Mouse (Mus musculus): ENCODE results near the gene Ankrd44. TPM values are rescaled to one million over a fixed set of nuclear protein-coding genes. Genes with fewer than 3 reads are reported as not detected.

Gene Ankrd44
- total RNA-seq, 2 experiments from 2014 or later = 5.1 to 6.2 TPM

DNA sequence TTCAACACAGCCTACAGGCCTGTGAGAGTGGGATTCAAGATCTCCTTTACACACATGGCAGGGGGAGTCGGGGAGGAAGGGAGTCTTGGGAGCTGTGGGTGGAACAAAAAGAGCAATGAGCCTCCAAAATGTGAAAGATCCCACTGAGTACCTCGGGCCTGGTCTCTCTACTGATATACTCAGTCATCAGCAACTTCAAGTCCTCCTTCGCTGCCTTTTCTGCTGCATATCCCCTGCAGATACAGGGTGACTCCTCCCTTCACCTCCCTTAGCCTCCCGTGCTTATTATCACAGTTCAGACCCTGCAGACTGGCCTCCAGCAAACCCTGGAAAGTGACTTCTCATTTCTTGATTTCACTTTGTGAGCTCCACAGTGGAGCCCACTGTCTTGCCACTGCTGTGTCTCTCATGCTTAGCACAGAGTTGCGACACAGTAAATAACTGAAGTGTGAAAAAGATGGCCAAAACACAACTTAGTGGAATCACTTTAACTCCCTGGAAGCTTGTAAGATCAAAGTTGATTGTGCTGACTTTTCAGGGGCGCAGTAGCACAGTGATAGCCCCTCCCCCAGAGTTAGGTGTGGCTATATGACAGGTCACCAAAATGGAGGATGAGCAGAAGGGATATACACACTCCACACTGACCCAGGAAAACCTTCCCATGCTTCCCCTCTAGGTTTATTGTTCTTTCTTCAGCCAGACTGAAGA lies 100.3 kb downstream of the Ankrd44 start:
- no peak for DNase-seq
- intact Hi-C loops (cut with DNase I) = no loop called here

- DNase-seq = no peak
- intact Hi-C loops (cut with DNase I) = no loop called here
These were observed 101.9 kb downstream of the Ankrd44 start for GRCm38 (mm10) chr1:54824106-54824808.

DNA sequence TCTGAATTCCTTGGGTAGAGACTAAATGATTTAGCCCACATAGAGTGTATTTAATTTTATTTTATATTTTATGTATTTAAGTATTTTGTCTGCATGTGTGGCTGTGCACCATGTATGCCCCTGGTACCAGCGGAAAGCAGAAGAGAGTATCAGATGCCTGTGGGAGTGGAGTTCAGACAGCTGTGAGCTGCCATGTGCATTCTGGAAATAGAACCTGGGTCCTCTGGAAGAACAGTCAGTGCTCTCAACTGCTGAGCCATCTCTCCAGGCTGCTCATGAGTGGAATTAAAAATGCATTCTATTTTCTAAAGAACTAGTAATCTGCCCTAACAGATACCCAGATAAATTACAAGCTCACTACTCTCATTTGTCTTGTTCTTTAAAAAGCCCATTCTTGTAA lies 104.4 kb downstream of the Ankrd44 start:
- no peak for DNase-seq
- intact Hi-C loops (cut with DNase I) = no loop called here

- intact Hi-C loops (cut with DNase I) = no loop called here
- DNase-seq = no peak
These were observed 110.9 kb downstream of the Ankrd44 start for GRCm38 (mm10) chr1:54815206-54815855.

DNA sequence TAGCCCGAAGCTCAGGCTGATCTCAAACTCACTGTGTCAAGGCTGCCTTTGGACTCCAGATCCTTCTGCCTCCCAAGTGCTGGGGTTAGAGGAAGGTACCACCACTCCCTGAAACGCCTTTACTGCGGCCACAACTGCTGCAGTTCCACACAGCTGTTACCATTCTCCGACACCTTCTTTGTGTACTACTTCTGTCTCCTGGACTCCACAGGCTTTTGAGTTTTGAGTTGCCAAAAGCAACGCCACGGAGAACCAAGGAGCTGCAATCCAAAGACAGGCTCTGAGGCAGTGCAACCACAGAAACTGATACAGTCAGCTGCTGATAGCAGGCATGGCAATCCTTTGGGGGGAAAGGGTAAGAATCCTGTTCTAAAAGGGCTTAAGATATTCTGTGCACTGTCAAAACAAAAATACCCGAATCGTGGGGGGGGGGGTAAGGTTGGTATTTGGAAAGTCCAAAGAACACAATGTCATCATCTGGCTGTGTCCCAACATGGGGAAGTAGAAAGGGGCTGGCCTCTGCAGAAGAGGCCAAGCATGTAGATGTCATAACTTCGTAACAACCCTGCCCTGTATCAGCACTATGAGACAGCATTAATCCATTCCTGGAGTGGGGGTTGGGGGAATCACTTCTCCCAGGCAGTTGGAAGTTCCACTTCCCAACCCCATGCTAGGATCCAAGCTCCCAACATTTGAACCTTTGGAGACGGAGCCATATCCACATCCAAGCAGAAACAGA lies 116.2 kb downstream of the Ankrd44 start:
- no peak for DNase-seq
- intact Hi-C loops (cut with DNase I) = no loop called here

GRCm38 (mm10) chr1:54809098-54809490 lies 117.1 kb downstream of the Ankrd44 start:
- DNase-seq = no peak
- intact Hi-C loops (cut with DNase I) = no loop called here

- intact Hi-C loops (cut with DNase I) = no loop called here
- no peak for DNase-seq
These were observed 117.6 kb downstream of the Ankrd44 start for GRCm38 (mm10) chr1:54808401-54809097.

- intact Hi-C loops (cut with DNase I) = no loop called here
- DNase-seq = no peak
These were observed 118.4 kb downstream of the Ankrd44 start for GRCm38 (mm10) chr1:54807832-54808231.

DNA sequence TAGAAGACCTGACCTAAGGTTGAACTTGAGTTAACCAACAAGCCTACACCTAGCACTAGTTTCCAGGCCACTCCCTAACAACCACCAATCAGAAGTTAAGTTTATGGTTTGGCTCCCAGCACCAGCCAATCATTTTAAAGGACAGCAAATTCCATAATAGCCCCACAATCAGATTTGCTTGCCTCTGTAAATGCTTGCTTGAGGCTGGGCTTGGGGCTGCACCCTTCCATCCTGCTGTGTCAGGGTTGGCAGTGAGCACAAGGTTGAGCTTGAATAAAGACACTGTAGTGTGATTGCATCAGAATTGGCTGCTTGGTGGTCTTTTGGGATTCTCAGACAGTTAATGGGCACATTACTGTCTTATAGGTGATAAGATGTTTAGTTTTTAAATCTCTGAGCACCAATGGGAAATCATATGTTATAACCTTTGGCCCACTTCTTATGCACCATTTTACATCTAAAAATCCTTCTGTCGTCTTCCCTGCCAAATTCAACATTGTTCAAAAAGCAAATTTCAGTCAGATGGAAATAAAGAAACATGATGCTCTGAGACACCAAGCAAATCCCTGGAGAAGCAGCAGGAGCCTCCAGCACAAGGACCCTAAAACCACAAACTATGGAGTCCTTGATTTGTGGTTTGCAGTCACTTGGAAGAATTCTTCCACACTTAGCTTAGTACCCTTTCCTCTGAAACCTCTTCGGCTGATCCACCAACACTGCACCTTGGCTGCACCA lies 119.9 kb downstream of the Ankrd44 start:
- intact Hi-C loops (cut with DNase I) = no loop called here
- no peak for DNase-seq

GRCm38 (mm10) chr1:54804406-54804805 lies 121.8 kb downstream of the Ankrd44 start:
- no peak for DNase-seq
- intact Hi-C loops (cut with DNase I) = no loop called here

DNA sequence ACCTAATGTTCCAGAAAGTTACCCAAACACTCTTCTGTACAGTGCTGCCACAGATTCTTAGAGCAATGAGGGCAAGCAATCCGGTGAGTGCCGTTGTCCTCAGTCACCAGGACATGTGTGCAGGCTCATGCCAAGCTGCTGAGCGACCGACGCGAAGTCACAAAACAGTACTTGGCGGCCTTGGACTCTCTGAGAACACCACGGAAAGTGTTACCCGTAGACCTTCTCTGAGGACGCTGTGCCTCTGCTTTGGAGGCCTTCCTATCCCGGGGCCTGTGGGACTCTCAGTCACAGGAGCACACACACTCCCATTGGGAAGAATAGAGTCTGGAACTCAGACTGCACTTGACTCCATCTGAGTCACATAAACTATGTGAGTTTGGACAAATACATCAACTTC lies 123.5 kb downstream of the Ankrd44 start:
- intact Hi-C loops (cut with DNase I) = no loop called here
- no peak for DNase-seq

GRCm38 (mm10) chr1:54801256-54801655 lies 124.9 kb downstream of the Ankrd44 start:
- no peak for DNase-seq
- intact Hi-C loops (cut with DNase I) = no loop called here

GRCm38 (mm10) chr1:54799421-54799820 lies 126.8 kb downstream of the Ankrd44 start:
- no peak for DNase-seq
- intact Hi-C loops (cut with DNase I) = no loop called here

DNA sequence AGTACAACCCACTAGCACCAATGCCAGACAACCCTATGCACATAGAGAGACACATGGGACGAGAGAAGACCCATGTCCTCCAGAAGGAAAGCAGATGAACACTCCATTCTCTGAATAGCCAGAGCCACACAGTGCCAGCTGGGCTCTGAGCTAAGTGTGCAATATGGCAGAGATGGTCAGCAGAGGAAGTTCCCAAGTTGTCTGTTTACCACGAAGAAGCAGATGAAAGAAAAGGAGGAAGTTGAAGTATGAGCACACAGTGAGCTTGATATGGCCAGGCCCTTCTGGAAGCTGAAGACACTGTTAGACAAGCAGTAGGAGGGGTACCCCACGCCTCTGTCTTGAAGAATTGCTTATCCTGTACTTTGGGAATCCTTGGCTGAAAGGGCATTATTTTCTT lies 127.8 kb downstream of the Ankrd44 start:
- intact Hi-C loops (cut with DNase I) = no loop called here
- no peak for DNase-seq

GRCm38 (mm10) chr1:54794709-54795108 lies 131.5 kb downstream of the Ankrd44 start:
- intact Hi-C loops (cut with DNase I) = no loop called here
- no peak for DNase-seq

- no peak for DNase-seq
These were observed 134.8 kb downstream of the Ankrd44 start for GRCm38 (mm10) chr1:54791406-54791805.

GRCm38 (mm10) chr1:54789327-54789960 lies 136.7 kb downstream of the Ankrd44 start:
- no peak for DNase-seq
- intact Hi-C loops (cut with DNase I) = no loop called here

More at GRCm38 (mm10) chr1:54791406-54791805, 134.8 kb downstream of the Ankrd44 start:
- intact Hi-C loops (cut with DNase I) = no loop called here

GRCm38 (mm10) chr1:54788337-54788736 lies 137.8 kb downstream of the Ankrd44 start:
- DNase-seq = no peak
- intact Hi-C loops (cut with DNase I) = no loop called here

DNA sequence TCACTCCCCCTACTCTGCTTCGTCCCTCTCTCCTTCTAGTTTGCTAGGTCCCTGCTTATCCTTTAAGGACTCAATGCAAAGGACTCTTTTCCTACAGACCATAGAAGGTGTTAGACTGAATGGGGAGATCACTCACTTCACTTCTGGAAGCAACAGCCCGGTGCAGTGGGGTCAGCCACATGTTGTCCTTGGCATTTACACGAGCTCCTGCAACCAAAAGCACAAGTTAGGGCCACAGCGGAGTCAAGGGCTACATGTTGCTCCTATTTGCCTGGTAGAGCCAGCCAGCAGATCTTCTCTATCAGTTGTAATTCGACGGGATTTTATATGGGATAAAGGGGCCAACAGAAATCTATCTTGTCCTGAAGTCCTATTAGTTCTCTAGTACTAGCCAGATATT lies 148.0 kb downstream of the Ankrd44 start:
- intact Hi-C loops (cut with DNase I) = no loop called here

More for the DNA sequence above, 148.0 kb downstream of the Ankrd44 start:
- DNase-seq = no peak

Data from gastrocnemius, postnatal 36 days (tissue).